Mouse (Mus musculus) bone marrow, adult 2 months (tissue): ENCODE measurements around the gene Ccdc180.

Experiments used
- CTCF ChIP-seq: fragments of 200-500 bp; IDR thresholded peaks from 2 replicates; pipeline ENCODE4 v1.5.1; 2011; ENCODE audit warnings: low read length, control low read depth; ENCODE audit not compliant: control insufficient read depth, insufficient read depth
- POLR2A ChIP-seq: fragments of 200-500 bp; IDR thresholded peaks from 2 replicates; pipeline ENCODE4 v1.6.1; 2011; ENCODE audit warnings: low read depth, mild to moderate bottlenecking, control low read depth, low read length, borderline replicate concordance; ENCODE audit not compliant: control insufficient read depth

- TF ChIP-seq CTCF (no peak), POLR2A (no peak)
These were observed 75.8 kb downstream of the Ccdc180 start for GRCm38 (mm10) chr4:45965737-45966447.
